Mouse (Mus musculus) embryonic facial prominence, embryonic 15.5 days (tissue): ENCODE results near the gene Gid8. TPM values are rescaled to one million over a fixed set of nuclear protein-coding genes. Genes with fewer than 3 reads are reported as not detected.

ENCODE experiments used
- ATAC-seq: fragments of 200-750 bp; cut with Nextera tagmentation; 2 replicates; pipeline ENCODE4 v1.8.0; 2017; ENCODE audit warnings: low read depth, moderate TSS enrichment; ENCODE audit not compliant: insufficient number of reproducible peaks, low FRiP score, low TSS enrichment
- H3K27ac ChIP-seq: fragments of 300-500 bp; sonication (generic); replicated peaks from 2 replicates; pipeline ENCODE4 v1.5.1; 2015; ENCODE audit warnings: mild to moderate bottlenecking, inconsistent platforms
- H3K27me3 ChIP-seq: fragments of 300-500 bp; sonication (generic); 2 replicates; pipeline ENCODE4 v1.6.1; 2015; ENCODE audit warnings: inconsistent platforms
- H3K36me3 ChIP-seq: fragments of 300-500 bp; sonication (generic); 2 replicates; pipeline ENCODE4 v1.6.1; 2015; ENCODE audit warnings: mild to moderate bottlenecking, inconsistent platforms
- H3K4me1 ChIP-seq: fragments of 300-500 bp; sonication (generic); 2 replicates; pipeline ENCODE4 v1.6.1; 2015; ENCODE audit warnings: inconsistent platforms
- H3K4me2 ChIP-seq: fragments of 300-500 bp; sonication (generic); replicated peaks from 2 replicates; pipeline ENCODE4 v1.6.1; 2015; ENCODE audit warnings: mild to moderate bottlenecking, inconsistent platforms
- H3K4me3 ChIP-seq: fragments of 300-500 bp; sonication (generic); replicated peaks from 2 replicates; pipeline ENCODE4 v1.5.1; 2015; ENCODE audit warnings: mild to moderate bottlenecking, inconsistent platforms
- H3K9ac ChIP-seq: fragments of 300-500 bp; sonication (generic); 2 replicates; pipeline ENCODE4 v1.6.1; 2015; ENCODE audit warnings: inconsistent platforms
- H3K9me3 ChIP-seq: fragments of 300-500 bp; sonication (generic); replicated peaks from 2 replicates; pipeline ENCODE4 v1.6.1; 2016; ENCODE audit warnings: inconsistent platforms
- WGBS: fragments of 180-500 bp; shearing (Covaris S2); methylation state at CpG from one replicate; pipeline ENCODE4 v1.1.7; 2015; 5-methylcytosine and 5-hydroxymethylcytosine counted together
- polyA plus RNA-seq: library from polyadenylated mRNA; unstranded; fragments of >200 nt; fragmentation: Nextera tagmentation; extraction: Ambion mirVana; gene quantifications from 2 replicates; pipeline ENCODE4 v1.2.1, GENCODE M21; 2015

The Gid8 gene
- polyA plus RNA-seq = 69.1 and 70.4 TPM in 2 replicates

GRCm38 (mm10) chr2:180709923-180710272 is at the start of gene Gid8, which contains the start of gene Dido1:
Gene Gid8, plus strand, starts transcription at chr2:180710117.
Gene Dido1, minus strand, starts transcription at chr2:180709999.
- peak within 1 kb of the TSS; percentile 76 for H3K4me2 ChIP-seq
- H3K27ac ChIP-seq = peak within 1 kb of the TSS; percentile 90
- peaks cover 14% of the 10 kb centered on the region for H3K36me3 ChIP-seq
- peak within 1 kb of the TSS; percentile 99 for H3K9ac ChIP-seq
- ATAC-seq = peak; percentile 94
- peak within 1 kb of the TSS; percentile 98 for H3K4me3 ChIP-seq
- peaks cover 19% of the 10 kb centered on the region for H3K4me1 ChIP-seq
- no peaks in the 10 kb centered on the region for H3K9me3 ChIP-seq
- H3K27me3 ChIP-seq = no peaks in the 10 kb centered on the region
- under 1% methylated on average over 39 of the region's 43 CpGs for whole genome bisulfite sequencing

- Histone ChIP-seq H3K27ac (no peak overlapping the region), H3K4me3 (no peak overlapping the region), H3K4me1 (peaks cover 8% of the 10 kb centered on the region), H3K9ac (no peak overlapping the region), H3K27me3 (0 out of 2 replicates have a peak, but pooled peaks cover 3% of the 10 kb centered on the region), H3K9me3 (no peaks in the 10 kb centered on the region), H3K4me2 (no peak overlapping the region), H3K36me3 (peaks cover 22% of the 10 kb centered on the region)
- ATAC-seq = no peak
- WGBS = 95% methylated on average over 5 of the region's 5 CpGs
These were observed 49.4 kb upstream of the Gid8 start for GRCm38 (mm10) chr2:180660521-180660920.

- Histone ChIP-seq H3K4me2 (no peak overlapping the region), H3K9me3 (no peaks in the 10 kb centered on the region), H3K27ac (no peak overlapping the region), H3K36me3 (peaks cover 34% of the 10 kb centered on the region), H3K4me1 (peaks cover 8% of the 10 kb centered on the region), H3K9ac (no peak overlapping the region), H3K27me3 (0 out of 2 replicates have a peak, but pooled peaks cover 3% of the 10 kb centered on the region), H3K4me3 (no peak overlapping the region)
- 83% methylated on average over 4 of the region's 4 CpGs for WGBS
- ATAC-seq = no peak
These were observed 47.9 kb upstream of the Gid8 start for GRCm38 (mm10) chr2:180662008-180662407.

- Histone ChIP-seq H3K4me1 (no peaks in the 10 kb centered on the region), H3K4me3 (no peak overlapping the region), H3K36me3 (peaks cover 46% of the 10 kb centered on the region), H3K27ac (no peak overlapping the region), H3K9ac (no peak overlapping the region), H3K4me2 (no peak overlapping the region), H3K9me3 (no peaks in the 10 kb centered on the region), H3K27me3 (no peaks in the 10 kb centered on the region)
- ATAC-seq = no peak
- WGBS = 92% methylated on average over 2 of the region's 2 CpGs
These were observed 33.2 kb upstream of the Gid8 start for GRCm38 (mm10) chr2:180676706-180677105.

- Histone ChIP-seq H3K27ac (no peak overlapping the region), H3K4me1 (no peaks in the 10 kb centered on the region), H3K4me3 (no peak overlapping the region), H3K9ac (no peak overlapping the region), H3K9me3 (no peaks in the 10 kb centered on the region), H3K36me3 (peaks cover 46% of the 10 kb centered on the region), H3K4me2 (no peak overlapping the region), H3K27me3 (no peaks in the 10 kb centered on the region)
- 26% methylated on average over 4 of the region's 4 CpGs for WGBS
- peak; percentile 44; the same call in 1 of the 2 replicates for ATAC-seq
These were observed 31.2 kb upstream of the Gid8 start for GRCm38 (mm10) chr2:180678609-180679140.

- Histone ChIP-seq H3K4me1 (no peaks in the 10 kb centered on the region), H3K4me3 (no peak overlapping the region), H3K36me3 (peaks cover 64% of the 10 kb centered on the region), H3K27ac (no peak overlapping the region), H3K9ac (no peak overlapping the region), H3K4me2 (no peak overlapping the region), H3K27me3 (no peaks in the 10 kb centered on the region), H3K9me3 (no peaks in the 10 kb centered on the region)
- no peak for ATAC-seq
- WGBS = 70% methylated on average over 2 of the region's 2 CpGs
These were observed 28.7 kb upstream of the Gid8 start for GRCm38 (mm10) chr2:180681225-180681624.

- 88% methylated on average over 2 of the region's 2 CpGs for WGBS
- H3K4me3 ChIP-seq = no peak overlapping the region
These were observed 26.4 kb upstream of the Gid8 start for GRCm38 (mm10) chr2:180683524-180683923.

GRCm38 (mm10) chr2:180684031-180684430 is 25.9 kb upstream of the Gid8 start:
- no peak for ATAC-seq
- H3K36me3 ChIP-seq = peaks cover 90% of the 10 kb centered on the region
- no peaks in the 10 kb centered on the region for H3K4me1 ChIP-seq
- no peak overlapping the region for H3K9ac ChIP-seq
- 92% methylated on average over 4 of the region's 4 CpGs for WGBS
- no peak overlapping the region for H3K27ac ChIP-seq
- no peaks in the 10 kb centered on the region for H3K27me3 ChIP-seq
- no peaks in the 10 kb centered on the region for H3K9me3 ChIP-seq
- H3K4me3 ChIP-seq = no peak overlapping the region
- H3K4me2 ChIP-seq = no peak overlapping the region

More at GRCm38 (mm10) chr2:180683524-180683923, 26.4 kb upstream of the Gid8 start:
- no peaks in the 10 kb centered on the region for H3K4me1 ChIP-seq
- H3K36me3 ChIP-seq = peaks cover 85% of the 10 kb centered on the region
- no peak overlapping the region for H3K27ac ChIP-seq
- H3K9me3 ChIP-seq = no peaks in the 10 kb centered on the region
- no peak overlapping the region for H3K4me2 ChIP-seq
- no peak for ATAC-seq
- H3K9ac ChIP-seq = no peak overlapping the region
- no peaks in the 10 kb centered on the region for H3K27me3 ChIP-seq

- 87% methylated on average over 5 of the region's 5 CpGs for WGBS
- Histone ChIP-seq H3K27me3 (no peaks in the 10 kb centered on the region), H3K27ac (no peak overlapping the region), H3K36me3 (peaks cover 60% of the 10 kb centered on the region), H3K4me3 (no peak overlapping the region), H3K9me3 (no peaks in the 10 kb centered on the region), H3K4me1 (peaks cover 14% of the 10 kb centered on the region), H3K9ac (no peak overlapping the region), H3K4me2 (no peak overlapping the region)
- ATAC-seq = no peak
These were observed 20.1 kb upstream of the Gid8 start for GRCm38 (mm10) chr2:180689841-180690240.

- no peak overlapping the region for H3K9ac ChIP-seq
- ATAC-seq = no peak
- peaks cover 34% of the 10 kb centered on the region for H3K36me3 ChIP-seq
- no peak overlapping the region for H3K4me3 ChIP-seq
- peaks cover 25% of the 10 kb centered on the region for H3K4me1 ChIP-seq
- H3K9me3 ChIP-seq = no peaks in the 10 kb centered on the region
- WGBS = 0% methylated on average over 1 of the region's 1 CpGs
- H3K27ac ChIP-seq = peak overlapping the region; percentile 63
- no peaks in the 10 kb centered on the region for H3K27me3 ChIP-seq
- H3K4me2 ChIP-seq = no peak overlapping the region
These were observed 17.3 kb upstream of the Gid8 start for GRCm38 (mm10) chr2:180692630-180693029.

GRCm38 (mm10) chr2:180695176-180695575 is 14.7 kb upstream of the Gid8 start:
- Histone ChIP-seq H3K27me3 (no peaks in the 10 kb centered on the region), H3K4me2 (no peak overlapping the region), H3K4me1 (peaks cover 38% of the 10 kb centered on the region), H3K4me3 (no peak overlapping the region), H3K27ac (no peak overlapping the region), H3K9me3 (no peaks in the 10 kb centered on the region), H3K9ac (no peak overlapping the region), H3K36me3 (peaks cover 9% of the 10 kb centered on the region)
- ATAC-seq = no peak
- 82% methylated on average over 2 of the region's 2 CpGs for WGBS

GRCm38 (mm10) chr2:180700457-180700856 is 9.5 kb upstream of the Gid8 start:
- peak overlapping the region; percentile 62 for H3K4me3 ChIP-seq
- H3K9me3 ChIP-seq = no peaks in the 10 kb centered on the region
- peaks cover 45% of the 10 kb centered on the region for H3K4me1 ChIP-seq
- H3K9ac ChIP-seq = peak overlapping the region; percentile 81; the same call in 1 of the 2 replicates
- H3K27ac ChIP-seq = no peak overlapping the region
- H3K4me2 ChIP-seq = peak overlapping the region; percentile 87
- ATAC-seq = no peak
- H3K27me3 ChIP-seq = no peaks in the 10 kb centered on the region
- H3K36me3 ChIP-seq = no peaks in the 10 kb centered on the region
- 69% methylated on average over 5 of the region's 5 CpGs for WGBS
